Mouse (Mus musculus) induced T-regulatory cell, adult 2 months (primary cell): ENCODE data around the gene Slc25a21.
A peak's percentile ranks its signal among the peaks of the same experiment; 100 is the strongest.
"Not testable (repeated sequence)": the region's sequence is repeated elsewhere in the genome, so short reads cannot be mapped to it uniquely, and the experiment has no call there.

Source experiments
- DNase-seq: peaks from one replicate; pipeline ENCODE4 v3.0.0-alpha.2; 2012; ENCODE audit warnings: low read depth

Slc25a21 gene

DNA sequence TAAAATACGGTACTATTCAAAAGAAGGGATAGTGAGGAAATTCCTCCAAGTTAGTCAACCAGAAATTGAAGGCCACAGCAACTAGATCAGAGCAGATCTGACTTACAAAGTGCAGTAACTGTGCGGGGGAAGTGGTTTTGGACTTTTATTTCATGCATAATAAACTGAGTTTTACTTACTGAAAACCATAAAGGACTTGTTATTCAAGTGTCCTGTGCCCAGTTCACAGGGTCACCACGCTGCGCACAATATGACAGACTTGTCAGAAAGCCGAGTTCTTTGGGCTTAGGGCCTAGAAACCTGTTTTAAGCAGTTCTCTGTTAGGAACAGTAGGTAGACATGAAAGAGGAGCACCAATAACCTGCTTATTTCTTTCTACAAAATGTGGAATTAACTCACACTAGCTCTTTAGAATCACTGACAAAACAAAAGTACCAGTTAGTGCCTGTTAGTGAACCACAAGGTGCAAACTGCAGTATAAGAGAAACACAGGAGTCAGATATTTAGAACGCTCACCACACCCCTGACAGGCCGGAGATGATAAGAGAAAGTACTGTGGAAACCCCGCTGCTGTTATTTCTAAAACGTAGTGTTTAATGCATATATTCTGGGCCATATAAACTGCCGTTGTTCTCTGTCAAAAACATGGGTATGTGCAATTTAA, at the start of gene Slc25a21:
Gene Slc25a21, minus strand, starts transcription at position 110 of the 664 bp plus-strand sequence.
- DNase-seq, result no peak

DNA sequence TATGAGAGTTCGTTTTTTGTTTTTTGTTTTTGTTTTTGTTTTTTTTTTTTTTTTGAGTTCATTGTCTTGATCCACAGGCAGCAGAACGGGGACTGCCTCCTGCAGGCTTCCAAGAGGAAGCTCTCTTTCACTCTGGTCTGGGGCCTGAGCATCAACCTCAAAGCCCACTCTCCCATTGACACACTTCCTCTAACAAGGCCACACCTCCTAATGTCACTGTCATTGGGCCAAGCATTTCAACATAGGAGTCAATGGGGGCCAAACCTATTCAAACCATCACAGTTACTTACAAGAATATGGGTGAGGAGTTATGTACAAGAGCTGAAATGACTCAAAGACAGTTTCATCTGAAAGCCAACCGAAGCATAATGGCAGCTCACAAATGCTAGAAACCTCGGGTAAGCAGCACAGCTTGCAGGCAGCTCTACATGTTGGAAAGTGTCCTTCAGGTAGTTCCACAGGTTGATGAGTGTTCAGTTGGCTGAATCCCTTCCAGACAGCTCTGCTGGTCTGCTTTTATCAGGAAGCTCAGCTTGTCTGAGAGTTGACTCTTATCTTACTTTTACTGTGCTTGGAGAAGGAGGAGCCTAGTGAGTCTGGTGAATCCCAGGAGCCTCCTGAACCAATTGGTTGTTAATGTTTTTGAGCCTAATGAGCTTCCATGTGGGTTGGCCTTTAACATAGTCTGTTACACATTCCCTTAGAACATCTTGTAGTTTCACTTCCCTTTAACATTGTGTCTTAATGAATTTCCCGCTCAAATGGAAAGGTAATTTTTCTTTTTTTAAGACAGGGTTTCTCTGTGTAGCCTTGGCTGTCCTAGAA, 46.6 kb upstream of the Slc25a21 start:
- DNase-seq, result no peak

DNA sequence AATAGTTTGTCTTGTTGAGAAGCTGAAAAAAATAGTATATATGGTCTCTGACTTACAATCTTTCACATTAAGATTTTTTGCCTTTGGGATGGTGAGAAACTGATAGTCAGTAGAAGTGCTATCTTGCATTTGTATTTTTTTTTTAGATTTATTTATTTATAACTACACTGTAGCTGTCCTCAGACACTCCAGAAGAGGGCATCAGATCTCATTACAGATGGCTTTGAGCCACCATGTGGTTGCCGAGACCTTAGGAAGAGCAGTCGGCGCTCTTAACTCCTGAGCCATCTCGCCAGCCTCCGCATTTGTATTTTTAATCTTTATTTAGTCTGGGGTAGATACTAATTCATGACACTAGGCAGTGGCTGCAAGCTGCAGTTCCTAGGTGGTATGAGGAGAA, 36.1 kb upstream of the Slc25a21 start:
- no peak for DNase-seq

DNA sequence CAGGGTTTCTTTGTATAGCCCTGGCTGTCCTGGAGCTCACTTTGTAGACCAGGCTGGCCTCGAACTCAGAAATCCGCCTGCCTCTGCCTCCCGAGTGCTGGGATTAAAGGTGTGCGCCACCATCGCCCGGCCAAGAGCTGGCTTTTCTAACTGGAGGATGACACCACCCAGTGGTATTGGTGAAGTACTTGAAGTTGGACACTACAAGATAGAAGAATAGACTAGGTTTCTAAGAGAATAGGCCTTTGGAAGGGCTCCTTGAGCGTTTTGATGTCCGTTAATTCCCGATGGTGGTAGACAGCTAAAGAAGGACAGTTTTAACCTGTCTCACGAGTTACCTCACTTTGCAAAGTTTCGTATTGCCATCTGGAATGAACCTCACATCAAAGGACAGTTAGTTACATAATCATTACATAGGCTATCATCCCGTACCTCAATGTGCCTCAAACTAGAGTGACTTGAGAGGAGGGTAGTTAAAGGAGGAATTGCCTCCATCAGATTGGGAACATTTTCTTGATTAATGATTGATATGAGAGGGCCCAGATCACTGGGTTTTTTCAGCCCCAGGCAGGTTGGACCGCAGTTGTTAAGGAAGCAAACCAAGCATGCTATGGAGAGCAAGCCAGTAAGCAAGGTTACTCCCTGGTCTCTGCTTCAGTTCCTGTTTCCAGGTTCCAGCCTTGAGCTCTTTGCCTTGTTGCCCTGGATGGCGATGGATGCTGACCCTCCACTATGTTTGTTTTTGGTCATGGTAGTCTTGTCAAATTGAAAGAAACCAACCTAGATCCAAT, 34.0 kb upstream of the Slc25a21 start:
- DNase-seq, result peak; percentile 70

- peak; percentile 97 for DNase-seq
These were observed 33.0 kb upstream of the Slc25a21 start, which contains the start of the genes Prps1l3 and Mipol1 for GRCm38 (mm10) chr12:57230192-57230706. Prps1l3 (plus strand) TSS chr12:57230412. Mipol1 (plus strand) TSS chr12:57230427.

- DNase-seq, result no peak
These were observed 32.4 kb upstream of the Slc25a21 start for GRCm38 (mm10) chr12:57229703-57230102.

- DNase-seq, result no peak
These were observed 30.5 kb upstream of the Slc25a21 start for GRCm38 (mm10) chr12:57227776-57228175.

- no peak for DNase-seq
These were observed 29.1 kb upstream of the Slc25a21 start for GRCm38 (mm10) chr12:57226411-57226810.

- not testable (repeated sequence) for DNase-seq
These were observed 15.2 kb upstream of the Slc25a21 start for GRCm38 (mm10) chr12:57212463-57212862.

GRCm38 (mm10) chr12:57211353-57212311, 14.4 kb upstream of the Slc25a21 start:
- peak; percentile 54 for DNase-seq

- DNase-seq, result no peak
These were observed 7.1 kb upstream of the Slc25a21 start for GRCm38 (mm10) chr12:57204276-57204851.

DNA sequence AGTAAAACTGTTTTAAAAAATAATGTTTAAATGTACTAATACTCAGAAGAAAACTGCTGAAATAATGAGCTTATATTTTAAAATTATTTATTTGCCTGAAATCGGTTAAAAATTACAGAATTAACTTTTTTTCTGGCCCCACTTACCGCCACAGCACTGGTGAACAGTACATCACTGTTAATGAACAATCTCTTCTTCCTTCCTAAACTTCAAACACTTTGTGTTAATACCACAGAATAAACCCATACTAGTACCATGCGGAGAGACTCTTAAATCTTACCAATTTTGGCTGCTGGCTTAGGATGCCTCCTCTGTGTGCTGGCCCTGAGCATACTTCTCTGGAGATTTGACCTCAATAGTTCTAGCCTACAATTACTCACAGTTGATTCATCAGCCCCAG, 4.6 kb upstream of the Slc25a21 start:
- DNase-seq, result no peak

GRCm38 (mm10) chr12:57199427-57199826, 2.2 kb upstream of the Slc25a21 start:
- no peak for DNase-seq

- no peak for DNase-seq
These were observed 997 bp upstream of the Slc25a21 start for GRCm38 (mm10) chr12:57198269-57198668.

GRCm38 (mm10) chr12:57196608-57197362, 487 bp downstream of the Slc25a21 start:
- no peak for DNase-seq

- no peak for DNase-seq
These were observed 1.0 kb downstream of the Slc25a21 start for GRCm38 (mm10) chr12:57196286-57196607.

DNA sequence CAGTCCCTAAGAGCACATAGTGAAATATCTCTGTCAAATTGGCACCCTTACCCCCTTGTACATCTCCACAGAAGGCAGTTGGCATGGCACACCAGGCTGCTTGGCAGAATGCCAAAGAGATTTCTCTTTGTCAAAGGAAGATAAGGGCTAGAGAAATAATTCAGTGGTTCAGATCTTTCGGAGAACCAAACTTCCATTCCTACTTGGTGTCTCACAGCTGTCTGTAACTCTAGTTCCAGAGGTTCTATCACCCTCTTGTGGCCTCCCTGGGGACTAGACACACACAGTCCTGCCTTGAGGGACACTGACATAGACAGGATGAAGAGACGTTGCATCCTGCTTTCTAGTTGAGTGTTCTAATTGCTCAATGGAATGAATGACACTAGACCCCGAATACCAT, 2.7 kb downstream of the Slc25a21 start:
- DNase-seq, result no peak

DNA sequence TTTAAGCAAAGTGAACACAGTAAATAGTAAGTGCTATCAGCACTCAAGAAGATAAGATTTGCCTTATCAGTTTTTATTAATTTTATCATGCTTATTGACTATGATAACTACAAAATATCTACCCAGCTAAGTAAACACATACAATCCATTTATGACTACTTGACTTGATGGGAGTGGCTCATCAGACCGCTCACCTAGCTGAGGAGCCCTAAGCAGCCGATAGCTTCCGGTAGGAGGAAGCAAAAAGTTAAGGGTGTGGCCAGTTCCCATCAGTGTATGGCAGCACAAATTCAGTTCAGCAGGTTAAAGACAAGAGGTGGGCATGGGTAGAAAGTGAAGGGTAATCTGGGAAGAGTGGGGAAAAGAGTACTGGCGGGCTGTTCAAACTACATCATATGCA, 10.2 kb downstream of the Slc25a21 start:
- no peak for DNase-seq

DNA sequence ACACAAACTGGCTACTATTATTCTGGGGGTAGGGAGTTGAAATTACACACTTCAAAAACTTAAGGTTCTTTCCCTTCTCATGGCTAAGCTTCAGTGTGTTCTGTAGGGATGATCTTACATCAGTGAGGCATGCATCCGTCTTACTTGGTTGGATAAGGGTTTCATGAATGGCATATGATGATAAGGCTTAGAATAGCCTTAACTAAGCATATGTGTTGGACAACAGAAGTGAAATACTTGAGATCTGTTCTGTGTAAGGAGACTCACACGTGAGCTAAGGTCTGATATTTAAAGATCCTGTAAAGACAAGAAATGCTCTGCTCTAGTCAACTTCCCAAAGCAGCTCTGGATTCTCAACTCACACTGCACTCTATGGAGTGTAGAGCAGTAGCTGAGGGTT, 11.1 kb downstream of the Slc25a21 start:
- no peak for DNase-seq

DNA sequence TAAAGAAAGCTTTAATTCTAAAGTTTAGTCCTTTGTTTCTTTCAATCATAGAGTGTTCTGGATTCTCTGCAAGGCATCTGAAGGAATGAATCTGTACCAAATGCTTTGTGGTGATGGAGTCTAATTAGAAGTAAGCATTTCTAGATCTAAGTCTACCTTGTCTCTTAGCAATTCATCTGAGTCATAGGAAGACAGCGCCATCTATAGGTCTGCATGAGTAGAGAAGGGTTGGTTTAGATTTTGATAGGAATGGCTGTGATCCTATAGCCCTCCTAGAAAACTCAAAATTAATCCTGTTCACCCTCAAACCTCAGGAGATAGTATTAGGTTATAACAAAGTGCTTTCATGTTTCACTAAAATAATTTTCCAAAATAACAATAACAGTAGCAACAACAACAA, 11.8 kb downstream of the Slc25a21 start:
- no peak for DNase-seq
